Mouse (Mus musculus): ENCODE results near the gene Otud7b. TPM values are rescaled to one million over a fixed set of nuclear protein-coding genes. Genes with fewer than 3 reads are reported as not detected.

The Otud7b gene
- polyA plus RNA-seq (2012; rRNA removed), result 10.1 and 15.0 TPM in 2 replicates

DNA sequence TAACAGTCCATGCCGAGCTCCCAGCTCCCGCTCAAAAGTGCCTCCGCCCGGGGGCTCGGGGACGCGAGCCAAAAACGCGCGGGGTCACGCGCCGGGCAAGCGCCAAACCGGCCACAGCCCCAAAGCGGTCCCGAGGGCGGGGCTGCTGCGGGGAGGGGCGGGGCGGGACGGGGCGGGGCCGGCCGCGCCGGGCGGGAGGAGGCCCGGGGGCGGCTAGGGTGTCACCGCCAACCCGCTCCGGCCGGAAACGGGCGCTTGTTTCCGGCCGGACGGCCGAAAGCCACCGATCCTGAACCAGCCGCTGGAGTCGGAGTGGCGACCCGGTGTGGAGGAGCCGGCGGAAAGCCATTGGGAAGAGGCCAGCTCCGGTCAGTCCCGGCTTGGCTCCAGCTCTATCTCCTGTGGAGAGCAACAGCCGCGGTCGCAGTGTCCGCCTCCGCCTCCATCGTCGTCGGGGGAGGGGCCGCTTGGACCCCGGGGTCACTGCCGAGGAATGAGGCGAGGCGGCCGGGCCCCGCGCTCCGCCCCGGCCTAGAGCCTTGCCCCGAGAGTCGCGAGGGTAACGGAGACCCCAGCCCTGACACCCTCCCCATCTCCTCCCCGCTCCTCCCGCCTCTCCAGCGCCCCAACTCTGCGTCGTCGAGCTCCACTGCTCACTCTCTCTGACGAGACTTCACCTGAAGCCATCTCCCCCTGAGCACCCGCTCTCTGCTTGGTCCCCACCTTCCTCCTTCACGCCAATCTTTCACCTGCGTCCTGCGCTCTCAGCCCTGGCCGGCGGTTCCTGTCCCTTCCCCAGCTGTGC is at the start of gene Otud7b:
Otud7b (plus strand) TSS at position 267 of the 805 bp plus-strand sequence.
- peak within 1 kb of the TSS; percentile 94 for H3K27ac ChIP-seq (ENCODE audit: insufficient read depth, low read depth, low read length)
- no peaks in the 10 kb centered on the region for H3K36me3 ChIP-seq (ENCODE audit: control insufficient read depth, insufficient read depth, low read length)
- TF ChIP-seq POLR2A (IDR thresholded peaks at IDR 0.05; ENCODE audit: low read depth, low read length), result peak; percentile 59
- no peak for TF ChIP-seq CTCF (conservative IDR thresholded peaks at IDR 0.05; ENCODE audit: insufficient read depth, insufficient read length, low read depth, low read length)
- under 1% methylated on average over 82 of the region's 84 CpGs for WGBS
- H3K27me3 ChIP-seq (replicated peaks; ENCODE audit: control insufficient read depth, insufficient read depth, low read length), result no peaks in the 10 kb centered on the region
- peak; percentile 89 for DNase-seq
- H3K4me3 ChIP-seq (ENCODE audit: insufficient read depth, low read depth, low read length), result peak within 1 kb of the TSS; percentile 98
- H3K4me1 ChIP-seq (ENCODE audit: control insufficient read depth, insufficient read depth, low read length), result no peaks in the 10 kb centered on the region; the same call in 1 of the 2 replicates

DNA sequence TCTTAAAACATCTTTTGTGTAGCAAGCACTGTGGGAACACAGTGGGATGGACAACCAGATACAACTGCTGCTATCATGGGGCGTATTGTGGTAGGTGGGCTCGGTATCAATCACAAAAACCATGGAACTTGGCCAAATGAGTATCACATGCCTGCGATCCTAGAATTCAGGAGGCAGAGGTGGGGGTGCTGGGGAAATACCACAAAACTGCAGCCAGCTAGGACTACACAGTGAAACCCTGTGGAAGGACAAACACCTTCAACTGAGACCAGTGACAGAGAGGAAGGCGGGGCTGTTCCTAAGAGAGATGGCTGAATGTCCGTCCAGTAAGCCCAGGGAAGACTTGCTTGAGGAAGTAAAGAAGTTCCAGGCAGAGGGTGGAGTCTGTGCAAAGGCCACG is 49.0 kb upstream of the Otud7b start:
- Histone ChIP-seq H3K4me1 (ENCODE audit: control insufficient read depth, insufficient read depth, low read length) (no peaks in the 10 kb centered on the region), H3K27me3 (replicated peaks; ENCODE audit: control insufficient read depth, insufficient read depth, low read length) (no peaks in the 10 kb centered on the region), H3K36me3 (ENCODE audit: control insufficient read depth, insufficient read depth, low read length) (no peaks in the 10 kb centered on the region), H3K27ac (ENCODE audit: insufficient read depth, low read depth, low read length) (no peak overlapping the region), H3K4me3 (ENCODE audit: insufficient read depth, low read depth, low read length) (no peak overlapping the region)
- TF ChIP-seq POLR2A (IDR thresholded peaks at IDR 0.05; ENCODE audit: low read depth, low read length) (no peak), CTCF (conservative IDR thresholded peaks at IDR 0.05; ENCODE audit: insufficient read depth, insufficient read length, low read depth, low read length) (no peak)
- WGBS, result 80% methylated on average over 6 of the region's 6 CpGs
- DNase-seq, result no peak

DNA sequence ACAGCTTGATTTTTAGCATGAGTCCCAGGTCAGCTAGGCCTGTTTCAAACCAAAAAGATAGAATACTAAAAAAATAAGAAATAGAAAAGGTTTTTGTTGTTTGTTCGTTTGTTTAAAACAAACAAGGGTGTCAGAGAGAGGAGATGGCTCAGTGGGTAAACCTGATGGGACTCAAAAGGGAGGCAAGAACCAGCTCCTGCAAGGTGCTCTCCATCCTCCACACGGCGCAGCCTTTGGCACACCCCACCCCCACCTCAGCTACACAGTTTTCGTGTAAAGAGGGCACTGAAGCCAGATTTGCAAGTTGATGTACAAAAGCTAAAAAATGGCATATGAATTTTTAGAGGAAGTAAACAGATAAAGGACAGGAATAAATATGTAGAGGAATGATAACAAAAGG is 48.3 kb upstream of the Otud7b start:
- Histone ChIP-seq H3K36me3 (ENCODE audit: control insufficient read depth, insufficient read depth, low read length) (no peaks in the 10 kb centered on the region), H3K27ac (ENCODE audit: insufficient read depth, low read depth, low read length) (no peak overlapping the region), H3K27me3 (replicated peaks; ENCODE audit: control insufficient read depth, insufficient read depth, low read length) (no peaks in the 10 kb centered on the region), H3K4me1 (ENCODE audit: control insufficient read depth, insufficient read depth, low read length) (no peaks in the 10 kb centered on the region), H3K4me3 (ENCODE audit: insufficient read depth, low read depth, low read length) (no peak overlapping the region)
- WGBS, result 81% methylated on average over 4 of the region's 4 CpGs
- no peak for TF ChIP-seq POLR2A (IDR thresholded peaks at IDR 0.05; ENCODE audit: low read depth, low read length)
- TF ChIP-seq CTCF (conservative IDR thresholded peaks at IDR 0.05; ENCODE audit: insufficient read depth, insufficient read length, low read depth, low read length), result no peak
- DNase-seq, result no peak

DNA sequence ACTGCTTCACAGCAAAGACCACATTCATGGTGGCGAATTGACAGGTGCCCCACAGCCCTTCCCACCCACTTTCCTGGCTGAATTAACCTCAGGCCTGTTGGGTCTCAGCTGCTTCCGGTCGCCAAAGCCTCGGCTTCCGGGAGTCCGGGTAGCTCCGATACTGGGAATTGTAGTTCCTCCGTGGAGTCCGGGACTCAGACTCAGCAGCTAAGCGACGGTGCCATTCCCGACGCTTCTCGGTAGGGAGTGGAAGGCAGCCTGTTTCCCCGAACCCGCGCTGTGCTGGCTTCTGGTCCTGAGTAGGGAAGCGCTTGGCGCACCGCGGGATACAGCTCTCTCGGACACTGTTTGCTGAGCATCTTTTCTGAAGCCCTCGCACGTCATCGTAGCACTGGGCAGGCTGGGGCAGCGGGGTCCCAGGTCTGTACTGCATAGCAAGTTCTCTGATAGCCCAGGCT is 46.6 kb upstream of the Otud7b start:
- TF ChIP-seq CTCF (conservative IDR thresholded peaks at IDR 0.05; ENCODE audit: insufficient read depth, insufficient read length, low read depth, low read length) (no peak), POLR2A (IDR thresholded peaks at IDR 0.05; ENCODE audit: low read depth, low read length) (no peak)
- peak overlapping the region; percentile 64 for H3K4me3 ChIP-seq (ENCODE audit: insufficient read depth, low read depth, low read length)
- 0% methylated on average over 26 of the region's 26 CpGs for WGBS
- H3K4me1 ChIP-seq (ENCODE audit: control insufficient read depth, insufficient read depth, low read length), result no peaks in the 10 kb centered on the region
- DNase-seq, result peak; percentile 93
- H3K27me3 ChIP-seq (replicated peaks; ENCODE audit: control insufficient read depth, insufficient read depth, low read length), result no peaks in the 10 kb centered on the region
- no peaks in the 10 kb centered on the region for H3K36me3 ChIP-seq (ENCODE audit: control insufficient read depth, insufficient read depth, low read length)
- H3K27ac ChIP-seq (ENCODE audit: insufficient read depth, low read depth, low read length), result peak overlapping the region; percentile 18; the same call in 1 of the 2 replicates

DNA sequence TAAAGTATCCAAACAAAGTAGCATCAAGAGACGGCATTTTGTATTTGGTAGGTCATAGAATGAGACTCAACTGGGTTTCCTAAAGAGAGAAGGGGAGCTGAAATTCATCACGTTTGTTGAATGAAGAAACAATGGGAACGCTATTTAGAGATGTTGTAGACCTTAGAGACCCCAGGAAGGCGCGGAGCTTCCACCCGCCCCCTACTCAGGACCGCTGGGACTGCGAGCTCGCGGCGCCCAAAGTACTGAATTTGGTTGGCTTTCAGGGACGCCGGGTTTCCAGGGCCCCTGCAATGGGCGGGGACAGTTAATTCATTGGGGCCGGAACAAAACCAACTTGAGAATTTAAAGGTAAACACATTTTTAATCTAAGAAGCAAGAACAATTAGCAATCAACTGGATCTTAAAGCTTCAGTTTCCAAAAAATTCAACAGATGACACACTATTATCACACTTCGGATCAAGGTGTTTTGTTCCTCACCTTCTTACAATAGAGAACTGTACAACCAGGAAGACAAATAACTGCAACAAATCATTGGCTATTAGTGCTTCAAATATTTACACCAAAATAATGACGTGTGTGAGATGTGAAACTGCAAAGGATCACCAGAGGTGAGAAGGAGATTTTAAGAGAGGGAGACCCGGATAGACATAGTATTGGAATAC is 46.0 kb upstream of the Otud7b start, which contains the start of gene Vps45:
Vps45 (minus strand) TSS at position 236 of the 666 bp plus-strand sequence.
- peak within 1 kb of the TSS; percentile 64 for H3K4me3 ChIP-seq (ENCODE audit: insufficient read depth, low read depth, low read length)
- no peaks in the 10 kb centered on the region for H3K4me1 ChIP-seq (ENCODE audit: control insufficient read depth, insufficient read depth, low read length)
- H3K27me3 ChIP-seq (replicated peaks; ENCODE audit: control insufficient read depth, insufficient read depth, low read length), result no peaks in the 10 kb centered on the region
- H3K27ac ChIP-seq (ENCODE audit: insufficient read depth, low read depth, low read length), result peak within 1 kb of the TSS; percentile 18; the same call in 1 of the 2 replicates
- DNase-seq, result peak; percentile 83
- H3K36me3 ChIP-seq (ENCODE audit: control insufficient read depth, insufficient read depth, low read length), result no peaks in the 10 kb centered on the region
- 2% methylated on average over 18 of the region's 18 CpGs for WGBS
- no peak for TF ChIP-seq POLR2A (IDR thresholded peaks at IDR 0.05; ENCODE audit: low read depth, low read length)
- no peak for TF ChIP-seq CTCF (conservative IDR thresholded peaks at IDR 0.05; ENCODE audit: insufficient read depth, insufficient read length, low read depth, low read length)

DNA sequence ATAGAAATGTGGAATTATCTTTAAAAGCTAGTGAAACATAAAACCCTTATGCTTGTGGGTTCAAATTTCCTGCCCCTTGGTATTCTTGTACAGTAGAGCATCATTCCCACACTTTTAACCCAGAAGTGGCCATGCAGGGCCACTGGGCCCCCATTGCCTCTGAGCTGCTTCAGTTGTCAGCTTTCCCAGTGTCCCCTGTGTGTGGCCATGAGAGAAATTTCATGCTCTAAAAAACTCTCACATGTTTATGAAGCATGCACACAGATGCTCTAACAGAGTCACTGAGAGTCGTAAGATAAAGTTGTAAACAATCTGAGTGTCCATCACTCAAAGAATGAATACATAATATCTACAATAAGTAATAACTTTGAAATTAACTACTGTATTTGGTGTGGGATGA is 44.2 kb upstream of the Otud7b start:
- WGBS, result 84% methylated on average over 1 of the region's 1 CpGs
- DNase-seq, result no peak

DNA sequence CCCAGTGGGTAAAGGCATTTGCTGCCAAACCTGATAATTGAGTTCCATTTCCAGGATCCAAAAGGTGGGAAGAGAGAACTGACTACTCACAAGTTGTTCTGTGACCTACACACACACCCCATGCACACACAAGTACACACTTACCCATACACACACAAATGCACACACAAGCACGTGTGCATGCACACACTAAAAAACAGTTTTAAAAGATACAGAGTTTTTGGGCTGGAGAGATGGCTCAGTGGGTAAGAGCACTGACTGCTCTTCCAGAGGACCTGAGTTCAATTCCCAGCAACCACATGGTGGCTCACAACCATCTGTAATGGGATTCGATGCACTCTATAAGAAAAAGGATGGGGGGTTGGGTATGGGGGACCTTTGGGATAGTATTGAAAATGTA is 41.0 kb upstream of the Otud7b start:
- DNase-seq, result no peak
- TF ChIP-seq POLR2A (IDR thresholded peaks at IDR 0.05; ENCODE audit: low read depth, low read length) (no peak), CTCF (conservative IDR thresholded peaks at IDR 0.05; ENCODE audit: insufficient read depth, insufficient read length, low read depth, low read length) (no peak)
- WGBS, result 81% methylated on average over 2 of the region's 2 CpGs
- Histone ChIP-seq H3K4me1 (ENCODE audit: control insufficient read depth, insufficient read depth, low read length) (no peaks in the 10 kb centered on the region; the same call in 1 of the 2 replicates), H3K27ac (ENCODE audit: insufficient read depth, low read depth, low read length) (no peak overlapping the region), H3K36me3 (ENCODE audit: control insufficient read depth, insufficient read depth, low read length) (no peaks in the 10 kb centered on the region), H3K4me3 (ENCODE audit: insufficient read depth, low read depth, low read length) (no peak overlapping the region), H3K27me3 (replicated peaks; ENCODE audit: control insufficient read depth, insufficient read depth, low read length) (no peaks in the 10 kb centered on the region)

More for the DNA sequence above, 44.2 kb upstream of the Otud7b start:
- H3K27ac ChIP-seq (ENCODE audit: insufficient read depth, low read depth, low read length), result no peak overlapping the region
- H3K4me3 ChIP-seq (ENCODE audit: insufficient read depth, low read depth, low read length), result no peak overlapping the region
- H3K36me3 ChIP-seq (ENCODE audit: control insufficient read depth, insufficient read depth, low read length), result no peaks in the 10 kb centered on the region
- TF ChIP-seq CTCF (conservative IDR thresholded peaks at IDR 0.05; ENCODE audit: insufficient read depth, insufficient read length, low read depth, low read length) (no peak), POLR2A (IDR thresholded peaks at IDR 0.05; ENCODE audit: low read depth, low read length) (no peak)
- no peaks in the 10 kb centered on the region for H3K27me3 ChIP-seq (replicated peaks; ENCODE audit: control insufficient read depth, insufficient read depth, low read length)
- H3K4me1 ChIP-seq (ENCODE audit: control insufficient read depth, insufficient read depth, low read length), result no peaks in the 10 kb centered on the region

All from kidney, adult 2 months (tissue).